Comparison of ENCODE assay signal across 10 mouse cellular contexts in the genomic region with DNA sequence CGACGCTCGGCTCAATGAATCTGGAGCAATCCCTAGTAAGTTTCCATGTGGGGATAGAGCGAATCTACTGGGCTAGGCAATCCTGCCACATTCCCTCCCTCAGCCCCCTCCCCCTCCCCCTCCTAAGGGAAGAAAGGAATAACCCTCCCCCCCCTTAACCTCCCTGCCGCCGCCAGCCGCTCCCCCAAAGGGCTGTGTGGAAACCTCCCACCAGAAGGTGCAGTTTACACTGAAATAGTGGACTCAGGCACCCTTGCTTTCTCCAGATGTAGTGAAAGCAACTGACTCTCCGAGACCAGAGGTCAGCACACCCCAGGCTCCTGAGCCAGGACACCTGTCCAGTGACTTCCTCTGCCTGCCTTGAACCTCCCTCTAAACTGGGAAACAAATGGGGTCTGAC. TPM values are rescaled to one million over a fixed set of nuclear protein-coding genes. Genes with fewer than 3 reads are reported as not detected.
DNase-seq lines count a peak whose midpoint lies in the region; ATAC-seq and TF ChIP-seq lines count a peak whose summit lies in the region.
"Had no signal": no experiment of that assay in that cellular context is flagged by ENCODE, and none has a peak within 500 bp of the region (broad histone marks: within the 10 kb centered on the region; RNA-seq: fewer than 3 reads in every experiment).

No protein-coding gene starts in this region.

- H3K27me3 ChIP-seq in lung, embryonic 14.5 days (ENCODE audit: insufficient read depth, low read length), result no peaks in the 10 kb centered on the region
- no peaks in the 10 kb centered on the region for H3K27me3 ChIP-seq in embryonic facial prominence, embryonic 13.5 days
- no peaks in the 10 kb centered on the region for H3K27me3 ChIP-seq in limb, embryonic 10.5 days (ENCODE audit: low read depth, poor library complexity, severe bottlenecking)
- no peaks in the 10 kb centered on the region for H3K27me3 ChIP-seq in small intestine, adult 2 months (ENCODE audit: control insufficient read depth, insufficient read depth, low read length)

- H3K4me2 ChIP-seq in lung, embryonic 14.5 days, result peak overlapping the region; percentile 56
- H3K4me2 ChIP-seq in embryonic facial prominence, embryonic 13.5 days, result peak overlapping the region; percentile 54

- H3K36me3 ChIP-seq in lung, embryonic 14.5 days (ENCODE audit: insufficient read depth), result no peaks in the 10 kb centered on the region
- H3K36me3 ChIP-seq in embryonic facial prominence, embryonic 13.5 days, result no peaks in the 10 kb centered on the region
- peaks cover 36% of the 10 kb centered on the region for H3K36me3 ChIP-seq in limb, embryonic 10.5 days
- H3K36me3 ChIP-seq in small intestine, adult 2 months (ENCODE audit: control insufficient read depth, insufficient read depth, low read length), result no peaks in the 10 kb centered on the region

- ATAC-seq in lung, embryonic 14.5 days (ENCODE audit: insufficient read depth), result no peak
- ATAC-seq in embryonic facial prominence, embryonic 13.5 days (ENCODE audit: insufficient number of reproducible peaks, insufficient read depth, low FRiP score, low TSS enrichment, low read depth), result no peak

- 18% methylated on average over 8 of the region's 8 CpGs for WGBS in lung, embryonic 14.5 days
- 6% methylated on average over 8 of the region's 8 CpGs for WGBS in embryonic facial prominence, embryonic 13.5 days
- 2% methylated on average over 8 of the region's 8 CpGs for WGBS in limb, embryonic 10.5 days
- 53% methylated on average over 8 of the region's 8 CpGs for WGBS in small intestine, adult 2 months

- no peak for DNase-seq in lung, embryonic 14.5 days
- no peak for DNase-seq in lung, postnatal 4 days
- peak; percentile 66 for DNase-seq in limb, embryonic 10.5 days (ENCODE audit: low spot score)
- DNase-seq in gastrocnemius, adult 8-10 months (ENCODE audit: low spot score in 2 of 2), result no peak
- no peak for DNase-seq in left cerebral cortex, postnatal 25 days (ENCODE audit: low spot score in 2 of 2)
- DNase-seq in right cerebral cortex, adult 18-20 months, result no peak

- H3K9me3 ChIP-seq in lung, embryonic 14.5 days (ENCODE audit: low read depth, low read length), result no peaks in the 10 kb centered on the region
- no peaks in the 10 kb centered on the region for H3K9me3 ChIP-seq in embryonic facial prominence, embryonic 13.5 days
- no peaks in the 10 kb centered on the region for H3K9me3 ChIP-seq in limb, embryonic 10.5 days (replicated peaks)

- TF ChIP-seq POLR2A in small intestine, adult 2 months (IDR thresholded peaks at IDR 0.05; ENCODE audit: low read depth, low read length), result no peak

- peaks cover 32% of the 10 kb centered on the region for H3K4me1 ChIP-seq in lung, embryonic 14.5 days (ENCODE audit: insufficient read depth)
- peaks cover 41% of the 10 kb centered on the region for H3K4me1 ChIP-seq in embryonic facial prominence, embryonic 13.5 days
- H3K4me1 ChIP-seq in limb, embryonic 10.5 days, result peaks cover 53% of the 10 kb centered on the region
- peaks cover 8% of the 10 kb centered on the region for H3K4me1 ChIP-seq in small intestine, adult 2 months (ENCODE audit: control insufficient read depth, insufficient read depth, insufficient read length, low read length)

- H3K9ac ChIP-seq in lung, embryonic 14.5 days, result no peak overlapping the region
- H3K9ac ChIP-seq in embryonic facial prominence, embryonic 13.5 days, result peak overlapping the region; percentile 17; the same call in 1 of the 2 replicates

- H3K4me3 ChIP-seq in lung, embryonic 14.5 days (ENCODE audit: low read depth, low read length), result peak overlapping the region; percentile 16; the same call in 1 of the 2 replicates
- H3K4me3 ChIP-seq in embryonic facial prominence, embryonic 13.5 days, result peak overlapping the region; percentile 18
- peak overlapping the region; percentile 35 for H3K4me3 ChIP-seq in limb, embryonic 10.5 days
- H3K4me3 ChIP-seq in small intestine, adult 2 months (ENCODE audit: low read depth, low read length), result peak overlapping the region; percentile 61

- TF ChIP-seq CTCF in lung, embryonic 14.5 days (IDR thresholded peaks at IDR 0.05; ENCODE audit: low read depth), result no peak
- no peak for TF ChIP-seq CTCF in small intestine, adult 2 months (IDR thresholded peaks at IDR 0.05; ENCODE audit: extremely low read depth, insufficient read length, insufficient replicate concordance, low read depth, low read length)

- H3K27ac ChIP-seq in lung, embryonic 14.5 days (ENCODE audit: low read depth), result peak overlapping the region; percentile 77
- H3K27ac ChIP-seq in embryonic facial prominence, embryonic 13.5 days, result 0 out of 2 replicates have a peak overlapping the region, but pooled peaks have one; percentile 51
- H3K27ac ChIP-seq in limb, embryonic 10.5 days, result peak overlapping the region; percentile 78
- H3K27ac ChIP-seq in small intestine, adult 2 months (ENCODE audit: insufficient read depth, low read depth, low read length), result no peak overlapping the region

- intact Hi-C loops in left cerebral cortex, postnatal 25 days (cut with DNase I), result no loop called here

RNA-seq across cellular contexts. Expression of gene C130032M10Rik, which starts 11.1 kb away (rescaled TPM):
- polyA plus RNA-seq in lung, embryonic 14.5 days (2014; fragmentation: Nextera tagmentation; extraction: Ambion mirVana), result 0.27 TPM in 1 of 2 replicates, not detected in the other
- 0.59 and 0.60 TPM in 2 replicates for polyA plus RNA-seq in embryonic facial prominence, embryonic 13.5 days (2015; fragmentation: Nextera tagmentation; extraction: Ambion mirVana)
- 1.5 and 1.6 TPM in 2 replicates for polyA plus RNA-seq in limb, embryonic 10.5 days (2016; fragmentation: Nextera tagmentation; extraction: Ambion mirVana)
- not detected in 2 replicates for polyA plus RNA-seq in small intestine, adult 2 months (2012; rRNA removed)
- total RNA-seq in gastrocnemius, adult 8-10 months (2022), result not detected
- not detected for total RNA-seq in left cerebral cortex, postnatal 25 days (2021)
- total RNA-seq: adrenal gland, postnatal 25 days had no signal
- polyA plus RNA-seq: frontal cortex, adult 2 months had no signal

RNA-seq across cellular contexts. Expression of gene Ccr4, which starts 21.9 kb away (rescaled TPM):
- not detected in 2 replicates for polyA plus RNA-seq in lung, embryonic 14.5 days (2014; fragmentation: Nextera tagmentation; extraction: Ambion mirVana)
- polyA plus RNA-seq in embryonic facial prominence, embryonic 13.5 days (2015; fragmentation: Nextera tagmentation; extraction: Ambion mirVana), result 0.14 and 0.56 TPM in 2 replicates
- polyA plus RNA-seq in limb, embryonic 10.5 days (2016; fragmentation: Nextera tagmentation; extraction: Ambion mirVana), result 0.06 TPM in 1 of 2 replicates, not detected in the other
- polyA plus RNA-seq in small intestine, adult 2 months (2012; rRNA removed), result 0.60 and 1.1 TPM in 2 replicates
- total RNA-seq in gastrocnemius, adult 8-10 months (2022), result not detected
- total RNA-seq in left cerebral cortex, postnatal 25 days (2021), result not detected
- total RNA-seq: adrenal gland, postnatal 25 days had no signal
- polyA plus RNA-seq: frontal cortex, adult 2 months had no signal

RNA-seq across cellular contexts. Expression of gene Trim71, which starts 37.6 kb away (rescaled TPM):
- 1.4 and 1.5 TPM in 2 replicates for polyA plus RNA-seq in lung, embryonic 14.5 days (2014; fragmentation: Nextera tagmentation; extraction: Ambion mirVana)
- 0.39 and 0.46 TPM in 2 replicates for polyA plus RNA-seq in embryonic facial prominence, embryonic 13.5 days (2015; fragmentation: Nextera tagmentation; extraction: Ambion mirVana)
- polyA plus RNA-seq in limb, embryonic 10.5 days (2016; fragmentation: Nextera tagmentation; extraction: Ambion mirVana), result 6.2 and 11.5 TPM in 2 replicates
- not detected in 2 replicates for polyA plus RNA-seq in small intestine, adult 2 months (2012; rRNA removed)
- not detected for total RNA-seq in gastrocnemius, adult 8-10 months (2022)
- total RNA-seq in left cerebral cortex, postnatal 25 days (2021), result under 1 TPM; 0.69 TPM
